Mouse (Mus musculus): ENCODE data around the gene Xylt2. TPM values are rescaled to one million over a fixed set of nuclear protein-coding genes. Genes with fewer than 3 reads are reported as not detected.
"Not testable (repeated sequence)": the region's sequence is repeated elsewhere in the genome, so short reads cannot be mapped to it uniquely, and the experiment has no call there.

The Xylt2 gene
- total and polyA plus RNA-seq, 3 experiments = 4.5 to 16.4 (median 7.0) TPM

- TF ChIP-seq POLR2AphosphoS5 (IDR thresholded peaks at IDR 0.05; ENCODE audit: insufficient replicate concordance, low read depth, low read length) (no peak), CTCF (IDR thresholded peaks at IDR 0.05; ENCODE audit: low read depth, low read length) (no peak), TAL1 (conservative IDR thresholded peaks at IDR 0.05; ENCODE audit: low read depth, low read length) (no peak), GATA2 (IDR thresholded peaks at IDR 0.05; ENCODE audit: borderline replicate concordance, low read depth, low read length) (no peak), GATA1 (IDR thresholded peaks at IDR 0.05; ENCODE audit: borderline replicate concordance, low read length) (no peak)
- peaks cover 97% of the 10 kb centered on the region for H3K36me3 ChIP-seq (replicated peaks)
- no peak for DNase-seq (ENCODE audit: low spot score)
- peaks cover 6% of the 10 kb centered on the region; the same call in 1 of the 2 replicates for H3K4me1 ChIP-seq (ENCODE audit: insufficient read depth, low read depth, low read length)
- no peak overlapping the region for H3K4me3 ChIP-seq (ENCODE audit: low read depth, low read length)
- ATAC-seq (ENCODE audit: extremely low read depth, insufficient number of reproducible peaks, low FRiP score, poor library complexity, severe bottlenecking) = no peak
- no peaks in the 10 kb centered on the region for H3K9me3 ChIP-seq (replicated peaks)
- no peaks in the 10 kb centered on the region for H3K27me3 ChIP-seq (ENCODE audit: insufficient read depth, low read length)
These were observed 12.0 kb downstream of the Xylt2 start for GRCm38 (mm10) chr11:94665281-94665680.

GRCm38 (mm10) chr11:94661344-94661743 is 16.0 kb downstream of the Xylt2 start:
- no peaks in the 10 kb centered on the region for H3K27me3 ChIP-seq (ENCODE audit: insufficient read depth, low read length)
- H3K4me3 ChIP-seq (ENCODE audit: low read depth, low read length) = no peak overlapping the region
- H3K36me3 ChIP-seq (replicated peaks) = peaks cover 95% of the 10 kb centered on the region
- no peak for DNase-seq (ENCODE audit: low spot score)
- H3K4me1 ChIP-seq (ENCODE audit: insufficient read depth, low read depth, low read length) = peaks cover 11% of the 10 kb centered on the region; the same call in 1 of the 2 replicates
- TF ChIP-seq TAL1 (conservative IDR thresholded peaks at IDR 0.05; ENCODE audit: low read depth, low read length) (no peak), POLR2AphosphoS5 (IDR thresholded peaks at IDR 0.05; ENCODE audit: insufficient replicate concordance, low read depth, low read length) (no peak), CTCF (IDR thresholded peaks at IDR 0.05; ENCODE audit: low read depth, low read length) (no peak), GATA2 (IDR thresholded peaks at IDR 0.05; ENCODE audit: borderline replicate concordance, low read depth, low read length) (no peak), GATA1 (IDR thresholded peaks at IDR 0.05; ENCODE audit: borderline replicate concordance, low read length) (no peak)
- H3K9me3 ChIP-seq (replicated peaks) = no peaks in the 10 kb centered on the region
- ATAC-seq (ENCODE audit: extremely low read depth, insufficient number of reproducible peaks, low FRiP score, poor library complexity, severe bottlenecking) = no peak

- Histone ChIP-seq H3K4me3 (ENCODE audit: low read depth, low read length) (peak within 1 kb of the TSS; percentile 80), H3K36me3 (replicated peaks) (peaks cover 72% of the 10 kb centered on the region), H3K27me3 (ENCODE audit: insufficient read depth, low read length) (no peaks in the 10 kb centered on the region), H3K4me1 (ENCODE audit: insufficient read depth, low read depth, low read length) (peaks cover 42% of the 10 kb centered on the region), H3K9me3 (replicated peaks) (no peaks in the 10 kb centered on the region)
- no peak for TF ChIP-seq POLR2AphosphoS5 (IDR thresholded peaks at IDR 0.05; ENCODE audit: insufficient replicate concordance, low read depth, low read length)
- TF ChIP-seq GATA1 (IDR thresholded peaks at IDR 0.05; ENCODE audit: borderline replicate concordance, low read length) = no peak
- no peak for TF ChIP-seq GATA2 (IDR thresholded peaks at IDR 0.05; ENCODE audit: borderline replicate concordance, low read depth, low read length)
- TF ChIP-seq TAL1 (conservative IDR thresholded peaks at IDR 0.05; ENCODE audit: low read depth, low read length) = no peak
- no peak for TF ChIP-seq CTCF (IDR thresholded peaks at IDR 0.05; ENCODE audit: low read depth, low read length)
- ATAC-seq (ENCODE audit: extremely low read depth, insufficient number of reproducible peaks, low FRiP score, poor library complexity, severe bottlenecking) = peak; percentile 83
- peak; percentile 83 for DNase-seq (ENCODE audit: low spot score)
These were observed 23.5 kb downstream of the Xylt2 start, which contains the start of the genes Mrpl27 and Eme1 for GRCm38 (mm10) chr11:94653663-94654436. Gene Mrpl27 (plus strand): TSS chr11:94653767. Gene Eme1 (minus strand): TSS chr11:94653964.

GRCm38 (mm10) chr11:94652973-94653372 is 24.3 kb downstream of the Xylt2 start:
- no peak for DNase-seq (ENCODE audit: low spot score)
- Histone ChIP-seq H3K36me3 (replicated peaks) (peaks cover 71% of the 10 kb centered on the region), H3K4me3 (ENCODE audit: low read depth, low read length) (peak overlapping the region; percentile 80), H3K9me3 (replicated peaks) (no peaks in the 10 kb centered on the region), H3K4me1 (ENCODE audit: insufficient read depth, low read depth, low read length) (peaks cover 44% of the 10 kb centered on the region), H3K27me3 (ENCODE audit: insufficient read depth, low read length) (no peaks in the 10 kb centered on the region)
- ATAC-seq (ENCODE audit: extremely low read depth, insufficient number of reproducible peaks, low FRiP score, poor library complexity, severe bottlenecking) = no peak
- TF ChIP-seq GATA2 (IDR thresholded peaks at IDR 0.05; ENCODE audit: borderline replicate concordance, low read depth, low read length) (no peak), GATA1 (IDR thresholded peaks at IDR 0.05; ENCODE audit: borderline replicate concordance, low read length) (no peak), POLR2AphosphoS5 (IDR thresholded peaks at IDR 0.05; ENCODE audit: insufficient replicate concordance, low read depth, low read length) (no peak), TAL1 (conservative IDR thresholded peaks at IDR 0.05; ENCODE audit: low read depth, low read length) (no peak), CTCF (IDR thresholded peaks at IDR 0.05; ENCODE audit: low read depth, low read length) (no peak)

- Histone ChIP-seq H3K36me3 (replicated peaks) (peaks cover 72% of the 10 kb centered on the region), H3K4me1 (ENCODE audit: insufficient read depth, low read depth, low read length) (peaks cover 41% of the 10 kb centered on the region)
- DNase-seq (ENCODE audit: low spot score); H3K27me3 ChIP-seq (ENCODE audit: insufficient read depth, low read length); ATAC-seq (ENCODE audit: extremely low read depth, insufficient number of reproducible peaks, low FRiP score, poor library complexity, severe bottlenecking); H3K4me3 ChIP-seq (ENCODE audit: low read depth, low read length); H3K9me3 ChIP-seq (replicated peaks): not testable (repeated sequence)
These were observed 26.1 kb downstream of the Xylt2 start for GRCm38 (mm10) chr11:94651241-94651640.

GRCm38 (mm10) chr11:94646457-94646856 is 30.9 kb downstream of the Xylt2 start:
- Histone ChIP-seq H3K27me3 (ENCODE audit: insufficient read depth, low read length) (no peaks in the 10 kb centered on the region), H3K36me3 (replicated peaks) (peaks cover 95% of the 10 kb centered on the region), H3K9me3 (replicated peaks) (no peaks in the 10 kb centered on the region), H3K4me1 (ENCODE audit: insufficient read depth, low read depth, low read length) (peaks cover 23% of the 10 kb centered on the region), H3K4me3 (ENCODE audit: low read depth, low read length) (no peak overlapping the region)
- TF ChIP-seq GATA2 (IDR thresholded peaks at IDR 0.05; ENCODE audit: borderline replicate concordance, low read depth, low read length) = no peak
- TF ChIP-seq CTCF (IDR thresholded peaks at IDR 0.05; ENCODE audit: low read depth, low read length) = no peak
- TF ChIP-seq POLR2AphosphoS5 (IDR thresholded peaks at IDR 0.05; ENCODE audit: insufficient replicate concordance, low read depth, low read length) = no peak
- no peak for TF ChIP-seq GATA1 (IDR thresholded peaks at IDR 0.05; ENCODE audit: borderline replicate concordance, low read length)
- no peak for TF ChIP-seq TAL1 (conservative IDR thresholded peaks at IDR 0.05; ENCODE audit: low read depth, low read length)
- ATAC-seq (ENCODE audit: extremely low read depth, insufficient number of reproducible peaks, low FRiP score, poor library complexity, severe bottlenecking) (no peak), DNase-seq (ENCODE audit: low spot score) (no peak)

Measured in G1E (cell line).